Comparison of ENCODE assay signal across 24 mouse cellular contexts in the genomic region with DNA sequence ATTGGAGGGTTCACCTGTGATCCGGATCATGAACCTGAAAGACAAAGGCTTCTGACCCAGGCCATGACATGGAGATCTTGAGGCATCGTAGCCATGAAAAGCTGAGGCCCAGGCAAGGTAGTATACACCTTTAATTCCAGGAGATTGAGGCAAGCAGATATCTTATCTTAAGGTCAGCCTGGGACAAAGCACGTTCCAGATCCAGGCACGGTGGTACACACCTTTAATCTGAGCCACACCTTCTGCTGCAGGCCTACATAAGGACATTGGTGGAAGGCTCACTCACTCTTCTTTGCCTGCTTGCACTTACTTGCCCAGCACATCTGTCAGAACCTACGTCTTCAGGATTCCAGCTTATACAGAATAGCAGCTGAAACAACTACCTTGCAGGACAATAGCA.
DNase-seq lines count a peak whose midpoint lies in the region; ATAC-seq and TF ChIP-seq lines count a peak whose summit lies in the region.
"Had no signal": no experiment of that assay in that cellular context is flagged by ENCODE, and none has a peak within 500 bp of the region (broad histone marks: within the 10 kb centered on the region; RNA-seq: fewer than 3 reads in every experiment).

No protein-coding gene starts in this region.

- TF ChIP-seq CTCF in intestine, postnatal 0 days (IDR thresholded peaks at IDR 0.05; ENCODE audit: low read depth) = no peak
- TF ChIP-seq CTCF in kidney, adult 2 months (conservative IDR thresholded peaks at IDR 0.05; ENCODE audit: insufficient read depth, insufficient read length, low read depth, low read length) = no peak

- H3K4me2 ChIP-seq in intestine, embryonic 15.5 days (replicated peaks) = no peak overlapping the region
- no peak overlapping the region for H3K4me2 ChIP-seq in intestine, postnatal 0 days (replicated peaks; ENCODE audit: low read depth)
- H3K4me2 ChIP-seq in stomach, embryonic 16.5 days (ENCODE audit: low read depth, low read length) = no peak overlapping the region
- no peak overlapping the region for H3K4me2 ChIP-seq in midbrain, embryonic 15.5 days
- H3K4me2 ChIP-seq: embryonic facial prominence, embryonic 12.5 days; forebrain, embryonic 13.5 days; forebrain, embryonic 15.5 days had no signal

- H3K4me3 ChIP-seq in intestine, embryonic 15.5 days (replicated peaks) = no peak overlapping the region
- no peak overlapping the region for H3K4me3 ChIP-seq in intestine, postnatal 0 days (ENCODE audit: low read depth, low read length)
- H3K4me3 ChIP-seq in stomach, embryonic 16.5 days (replicated peaks; ENCODE audit: low read length) = no peak overlapping the region
- no peak overlapping the region for H3K4me3 ChIP-seq in midbrain, embryonic 15.5 days
- no peak overlapping the region for H3K4me3 ChIP-seq in kidney, adult 2 months (ENCODE audit: insufficient read depth, low read depth, low read length)
- H3K4me3 ChIP-seq: embryonic facial prominence, embryonic 10.5 days; embryonic facial prominence, embryonic 12.5 days; forebrain, embryonic 13.5 days; forebrain, embryonic 15.5 days had no signal

- WGBS in intestine, embryonic 15.5 days = 69% methylated on average over 5 of the region's 5 CpGs
- 46% methylated on average over 5 of the region's 5 CpGs for WGBS in intestine, postnatal 0 days
- 65% methylated on average over 5 of the region's 5 CpGs for WGBS in stomach, embryonic 16.5 days
- 93% methylated on average over 5 of the region's 5 CpGs for WGBS in midbrain, embryonic 15.5 days
- 81% methylated on average over 5 of the region's 5 CpGs for WGBS in kidney, adult 2 months

- no peaks in the 10 kb centered on the region for H3K9me3 ChIP-seq in intestine, embryonic 15.5 days
- H3K9me3 ChIP-seq in intestine, postnatal 0 days (ENCODE audit: control insufficient read depth) = no peaks in the 10 kb centered on the region
- H3K9me3 ChIP-seq in stomach, embryonic 16.5 days (replicated peaks; ENCODE audit: control insufficient read depth, low read length) = no peaks in the 10 kb centered on the region
- H3K9me3 ChIP-seq in midbrain, embryonic 15.5 days = no peaks in the 10 kb centered on the region
- H3K9me3 ChIP-seq: embryonic facial prominence, embryonic 10.5 days; embryonic facial prominence, embryonic 12.5 days; forebrain, embryonic 13.5 days; forebrain, embryonic 15.5 days had no signal

- no peaks in the 10 kb centered on the region for H3K4me1 ChIP-seq in intestine, embryonic 15.5 days (replicated peaks)
- no peaks in the 10 kb centered on the region for H3K4me1 ChIP-seq in intestine, postnatal 0 days (replicated peaks; ENCODE audit: control insufficient read depth, insufficient read depth, low read length)
- H3K4me1 ChIP-seq in stomach, embryonic 16.5 days (ENCODE audit: control insufficient read depth, insufficient read depth, low read length) = no peaks in the 10 kb centered on the region
- H3K4me1 ChIP-seq in midbrain, embryonic 15.5 days = no peaks in the 10 kb centered on the region
- no peaks in the 10 kb centered on the region for H3K4me1 ChIP-seq in kidney, adult 2 months (ENCODE audit: control insufficient read depth, insufficient read depth, low read length)
- H3K4me1 ChIP-seq: embryonic facial prominence, embryonic 10.5 days; embryonic facial prominence, embryonic 12.5 days; forebrain, embryonic 15.5 days had no signal

- no peaks in the 10 kb centered on the region for H3K36me3 ChIP-seq in intestine, embryonic 15.5 days
- H3K36me3 ChIP-seq in intestine, postnatal 0 days (ENCODE audit: control insufficient read depth, insufficient read depth) = no peaks in the 10 kb centered on the region
- no peaks in the 10 kb centered on the region for H3K36me3 ChIP-seq in stomach, embryonic 16.5 days (ENCODE audit: control insufficient read depth, insufficient read depth, low read length)
- no peaks in the 10 kb centered on the region for H3K36me3 ChIP-seq in midbrain, embryonic 15.5 days (replicated peaks)
- H3K36me3 ChIP-seq in kidney, adult 2 months (ENCODE audit: control insufficient read depth, insufficient read depth, low read length) = no peaks in the 10 kb centered on the region
- H3K36me3 ChIP-seq: embryonic facial prominence, embryonic 10.5 days; embryonic facial prominence, embryonic 12.5 days; forebrain, embryonic 15.5 days; G1E had no signal

- H3K27me3 ChIP-seq in intestine, embryonic 15.5 days (replicated peaks) = no peaks in the 10 kb centered on the region
- no peaks in the 10 kb centered on the region for H3K27me3 ChIP-seq in intestine, postnatal 0 days (replicated peaks; ENCODE audit: control insufficient read depth, insufficient read depth, low read length)
- no peaks in the 10 kb centered on the region for H3K27me3 ChIP-seq in stomach, embryonic 16.5 days (ENCODE audit: control insufficient read depth, insufficient read depth, low read length)
- no peaks in the 10 kb centered on the region for H3K27me3 ChIP-seq in midbrain, embryonic 15.5 days (replicated peaks)
- H3K27me3 ChIP-seq in kidney, adult 2 months (replicated peaks; ENCODE audit: control insufficient read depth, insufficient read depth, low read length) = no peaks in the 10 kb centered on the region
- H3K27me3 ChIP-seq: CH12.LX; embryonic facial prominence, embryonic 12.5 days; forebrain, embryonic 13.5 days; forebrain, embryonic 15.5 days; Patski had no signal

- H3K27ac ChIP-seq in intestine, embryonic 15.5 days = no peak overlapping the region
- H3K27ac ChIP-seq in intestine, postnatal 0 days (ENCODE audit: low read depth, low read length) = no peak overlapping the region
- H3K27ac ChIP-seq in stomach, embryonic 16.5 days (ENCODE audit: low read length) = no peak overlapping the region
- H3K27ac ChIP-seq in midbrain, embryonic 15.5 days = no peak overlapping the region
- H3K27ac ChIP-seq in kidney, adult 2 months (ENCODE audit: insufficient read depth, low read depth, low read length) = no peak overlapping the region
- H3K27ac ChIP-seq: embryonic facial prominence, embryonic 10.5 days; embryonic facial prominence, embryonic 12.5 days; forebrain, embryonic 13.5 days; forebrain, embryonic 15.5 days had no signal

- no peak for DNase-seq in right cerebral cortex, adult 2 months (ENCODE audit: low spot score in 2 of 2)
- DNase-seq in kidney, adult 2 months = no peak
- DNase-seq: adrenal gland, adult 8-10 months; adrenal gland, postnatal 14 days; adrenal gland, postnatal 36 days; B cell, adult 2 months; cerebellum, adult 11-12 months; cerebellum, adult 2 months; cerebellum, adult 9-10 months; cerebellum, postnatal 10 days; cerebellum, postnatal 25 days had no signal

- ATAC-seq in intestine, embryonic 15.5 days = peak; percentile 81
- peak; percentile 66 for ATAC-seq in intestine, postnatal 0 days
- 0 out of 2 replicates have a peak, but pooled peaks have one; percentile 62 for ATAC-seq in stomach, embryonic 16.5 days (ENCODE audit: insufficient read depth, low FRiP score)
- no peak for ATAC-seq in midbrain, embryonic 15.5 days (replicated peaks)
- ATAC-seq: activated CD4-positive, CD25-positive, alpha-beta regulatory T cell, adult 4 months; CD4-positive, CD25-positive, alpha-beta regulatory T cell, adult 4 months; forebrain, embryonic 13.5 days; forebrain, embryonic 15.5 days; Patski had no signal

- no peak overlapping the region for H3K9ac ChIP-seq in intestine, embryonic 15.5 days
- H3K9ac ChIP-seq in intestine, postnatal 0 days (ENCODE audit: low read depth, low read length) = no peak overlapping the region
- H3K9ac ChIP-seq in stomach, embryonic 16.5 days (ENCODE audit: low read length) = no peak overlapping the region
- no peak overlapping the region for H3K9ac ChIP-seq in midbrain, embryonic 15.5 days
- H3K9ac ChIP-seq: embryonic facial prominence, embryonic 12.5 days; forebrain, embryonic 13.5 days; forebrain, embryonic 15.5 days had no signal

- TF ChIP-seq POLR2A in kidney, adult 2 months (IDR thresholded peaks at IDR 0.05; ENCODE audit: low read depth, low read length) = no peak
